Mouse (Mus musculus) midbrain, embryonic 13.5 days (tissue): ENCODE measurements around the gene Mfsd5. TPM values are rescaled to one million over a fixed set of nuclear protein-coding genes. Genes with fewer than 3 reads are reported as not detected.

Experiments
- ATAC-seq: fragments of 200-750 bp; cut with Nextera tagmentation; 2 replicates; pipeline ENCODE4 v1.8.0; 2017; ENCODE audit warnings: mild to moderate bottlenecking, moderate TSS enrichment, moderate library complexity
- H3K27ac ChIP-seq: fragments of 300-500 bp; sonication (generic); 2 replicates; pipeline ENCODE4 v1.5.1; 2015; ENCODE audit warnings: inconsistent platforms, mild to moderate bottlenecking, moderate library complexity
- H3K27me3 ChIP-seq: fragments of 300-500 bp; sonication (generic); 2 replicates; pipeline ENCODE4 v1.6.1; 2015; ENCODE audit warnings: mild to moderate bottlenecking, inconsistent platforms
- H3K36me3 ChIP-seq: fragments of 300-500 bp; sonication (generic); 2 replicates; pipeline ENCODE4 v1.6.1; 2015; ENCODE audit warnings: mild to moderate bottlenecking, inconsistent platforms
- H3K4me1 ChIP-seq: fragments of 300-500 bp; sonication (generic); replicated peaks from 2 replicates; pipeline ENCODE4 v1.6.1; 2015; ENCODE audit warnings: inconsistent platforms
- H3K4me2 ChIP-seq: fragments of 300-500 bp; sonication (generic); replicated peaks from 2 replicates; pipeline ENCODE4 v1.6.1; 2015; ENCODE audit warnings: moderate library complexity, mild to moderate bottlenecking, inconsistent platforms
- H3K4me3 ChIP-seq: fragments of 300-500 bp; sonication (generic); replicated peaks from 2 replicates; pipeline ENCODE4 v1.5.1; 2015; ENCODE audit warnings: mild to moderate bottlenecking, inconsistent platforms
- H3K9ac ChIP-seq: fragments of 300-500 bp; sonication (generic); replicated peaks from 2 replicates; pipeline ENCODE4 v1.6.1; 2015; ENCODE audit warnings: mild to moderate bottlenecking, inconsistent platforms
- H3K9me3 ChIP-seq: fragments of 300-500 bp; sonication (generic); 2 replicates; pipeline ENCODE4 v1.6.1; 2016; ENCODE audit warnings: mild to moderate bottlenecking, inconsistent platforms
- WGBS: fragments of 180-500 bp; shearing (Covaris S2); methylation state at CpG from one replicate; pipeline ENCODE4 v1.1.7; 2015; 5-methylcytosine and 5-hydroxymethylcytosine counted together
- polyA plus RNA-seq: library from polyadenylated mRNA; unstranded; fragments of >200 nt; fragmentation: Nextera tagmentation; extraction: Ambion mirVana; gene quantifications from 2 replicates; pipeline ENCODE4 v1.2.1, GENCODE M21; 2015

The Mfsd5 gene
- polyA plus RNA-seq, 1 experiment from 2014 or later, result 53.4 TPM

DNA sequence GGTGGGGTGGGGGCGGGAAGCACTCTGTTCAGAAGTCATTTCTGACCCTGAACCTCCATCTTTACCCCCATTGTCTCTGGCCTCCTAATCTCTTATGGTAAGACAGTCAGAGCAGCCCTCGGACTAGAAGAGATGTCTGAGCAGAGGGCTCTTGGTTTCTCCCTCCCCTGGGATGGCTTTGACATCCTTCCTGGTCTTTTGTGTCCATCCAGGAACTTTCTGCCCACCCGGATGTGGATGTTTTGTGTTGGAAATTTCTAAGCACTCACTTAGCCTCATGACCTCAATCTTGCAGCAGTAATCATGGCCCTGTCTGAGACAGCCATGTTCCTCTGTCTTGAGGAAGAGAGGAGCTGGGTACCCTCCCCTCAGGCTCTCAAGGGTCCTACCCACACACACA lies 7.8 kb upstream of the Mfsd5 start:
- 20% methylated on average over 3 of the region's 3 CpGs for WGBS
- Histone ChIP-seq H3K27ac (no peak overlapping the region), H3K9ac (no peak overlapping the region), H3K9me3 (no peaks in the 10 kb centered on the region), H3K27me3 (peaks cover 23% of the 10 kb centered on the region), H3K4me3 (no peak overlapping the region), H3K36me3 (no peaks in the 10 kb centered on the region), H3K4me1 (peaks cover 9% of the 10 kb centered on the region), H3K4me2 (no peak overlapping the region)
- no peak for ATAC-seq

DNA sequence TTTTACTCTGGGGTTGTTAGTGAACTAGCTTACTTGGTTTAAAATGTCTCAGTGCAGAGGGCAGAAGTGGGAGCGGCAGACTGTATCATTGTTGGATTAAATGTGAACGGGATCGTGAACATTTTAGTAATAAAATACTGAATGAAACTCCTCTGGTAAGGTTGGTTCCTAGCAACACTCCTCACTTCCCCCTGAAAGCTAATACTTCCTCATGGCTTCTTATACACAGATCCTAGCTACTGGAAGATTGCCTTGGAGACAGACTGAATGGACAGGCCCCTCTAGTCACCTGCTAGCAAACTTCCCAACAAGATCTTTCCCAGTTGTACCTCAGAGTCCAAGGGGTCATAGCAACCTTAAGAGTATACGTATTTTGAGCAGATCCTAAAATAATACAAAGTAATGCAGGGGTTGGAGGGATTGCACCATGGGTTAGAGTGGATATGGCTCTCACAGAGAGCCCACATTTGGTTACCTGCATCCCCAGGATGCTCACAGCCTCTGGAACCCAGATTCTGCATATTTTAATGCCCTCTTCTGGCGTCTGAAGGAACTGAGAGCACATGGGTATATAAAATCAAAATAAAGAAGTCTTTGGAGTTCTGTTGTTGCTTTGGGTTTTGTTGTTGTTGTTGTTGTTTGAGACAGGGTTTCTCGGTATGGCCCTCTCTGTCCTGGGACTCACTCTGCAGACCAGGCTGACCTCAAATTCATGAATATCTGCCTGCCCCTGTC lies 5.1 kb upstream of the Mfsd5 start:
- H3K27me3 ChIP-seq, result peaks cover 23% of the 10 kb centered on the region
- H3K4me3 ChIP-seq, result no peak overlapping the region
- 72% methylated on average over 6 of the region's 6 CpGs for WGBS
- peaks cover 14% of the 10 kb centered on the region for H3K4me1 ChIP-seq
- no peak overlapping the region for H3K4me2 ChIP-seq
- no peak overlapping the region for H3K9ac ChIP-seq
- no peak overlapping the region for H3K27ac ChIP-seq
- no peaks in the 10 kb centered on the region for H3K9me3 ChIP-seq
- H3K36me3 ChIP-seq, result no peaks in the 10 kb centered on the region
- no peak for ATAC-seq

DNA sequence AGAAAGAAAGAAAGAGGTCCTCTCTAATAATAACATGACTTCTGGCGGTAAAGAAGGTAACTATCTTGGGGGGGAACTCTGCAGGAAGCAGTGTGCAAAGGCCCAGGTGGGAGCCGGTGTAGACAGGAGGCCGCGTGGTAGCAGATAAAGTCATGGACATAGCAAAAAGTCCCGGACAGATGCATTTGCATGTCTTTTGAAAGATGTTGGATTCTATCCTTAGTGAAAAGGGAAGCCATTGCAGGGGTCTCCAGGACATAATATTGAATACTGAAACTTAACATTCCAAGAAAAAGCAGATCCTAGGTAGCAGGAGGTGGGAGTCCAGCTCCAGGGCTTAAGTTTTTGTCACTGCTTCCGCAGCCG lies 545 bp upstream of the Mfsd5 start:
- H3K4me3 ChIP-seq, result peak overlapping the region; percentile 81
- no peaks in the 10 kb centered on the region for H3K27me3 ChIP-seq
- peak overlapping the region; percentile 75 for H3K9ac ChIP-seq
- peak overlapping the region; percentile 86 for H3K27ac ChIP-seq
- peak; percentile 5; the same call in 1 of the 2 replicates for ATAC-seq
- H3K36me3 ChIP-seq, result peaks cover 23% of the 10 kb centered on the region
- peaks cover 21% of the 10 kb centered on the region for H3K4me1 ChIP-seq
- peak overlapping the region; percentile 97 for H3K4me2 ChIP-seq
- 36% methylated on average over 7 of the region's 7 CpGs for WGBS
- H3K9me3 ChIP-seq, result no peaks in the 10 kb centered on the region

DNA sequence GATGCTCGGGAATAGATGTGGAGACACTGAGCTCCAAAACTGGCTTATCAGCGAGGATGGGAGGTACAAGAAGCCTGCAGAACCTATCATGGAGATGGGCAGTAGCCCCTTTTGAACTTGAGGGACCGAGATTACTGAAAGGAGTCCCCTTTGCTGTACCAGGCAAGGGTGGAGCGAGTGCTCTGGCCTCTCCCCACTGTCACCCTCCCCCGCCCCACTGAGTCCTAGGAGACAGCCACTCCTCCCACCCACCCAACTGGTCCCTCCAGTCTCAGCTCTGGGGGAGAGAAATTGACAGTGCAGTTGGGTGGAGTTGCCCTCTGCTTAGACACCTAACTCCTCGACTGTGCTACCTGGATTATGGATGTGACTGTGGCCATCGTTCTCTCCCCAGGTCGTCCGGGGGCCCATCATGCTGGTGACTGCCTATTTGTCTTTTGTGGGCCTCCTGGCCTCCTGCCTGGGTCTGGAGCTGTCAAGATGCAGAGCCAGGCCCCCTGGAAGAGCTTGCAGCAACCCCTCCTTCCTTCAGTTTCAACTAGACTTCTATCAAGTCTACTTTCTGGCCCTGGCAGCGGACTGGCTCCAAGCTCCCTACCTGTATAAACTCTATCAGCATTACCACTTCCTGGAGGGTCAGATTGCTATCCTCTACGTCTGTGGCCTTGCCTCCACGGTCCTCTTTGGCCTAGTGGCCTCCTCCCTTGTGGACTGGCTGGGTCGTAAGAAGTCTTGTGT lies 698 bp downstream of the Mfsd5 start:
- Histone ChIP-seq H3K9ac (peak overlapping the region; percentile 75), H3K27me3 (no peaks in the 10 kb centered on the region), H3K4me3 (peak overlapping the region; percentile 81), H3K4me2 (peak overlapping the region; percentile 97), H3K27ac (peak overlapping the region; percentile 86), H3K4me1 (peaks cover 21% of the 10 kb centered on the region), H3K9me3 (no peaks in the 10 kb centered on the region), H3K36me3 (peaks cover 23% of the 10 kb centered on the region)
- WGBS, result 32% methylated on average over 13 of the region's 13 CpGs
- peak; percentile 32; the same call in 1 of the 2 replicates for ATAC-seq

DNA sequence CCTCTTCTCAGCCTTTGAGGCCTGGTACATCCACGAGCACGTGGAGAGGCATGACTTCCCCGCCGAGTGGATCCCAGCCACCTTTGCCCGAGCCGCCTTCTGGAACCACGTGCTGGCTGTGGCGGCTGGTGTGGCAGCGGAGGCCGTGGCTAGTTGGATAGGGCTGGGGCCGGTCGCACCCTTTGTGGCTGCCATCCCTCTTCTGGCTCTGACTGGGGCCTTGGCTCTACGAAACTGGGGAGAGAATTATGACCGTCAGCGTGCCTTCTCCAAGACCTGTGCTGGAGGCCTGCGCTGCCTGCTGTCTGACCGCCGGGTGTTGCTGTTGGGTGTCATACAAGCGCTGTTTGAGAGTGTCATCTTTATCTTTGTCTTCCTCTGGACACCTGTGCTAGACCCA lies 1.4 kb downstream of the Mfsd5 start:
- H3K9me3 ChIP-seq, result no peaks in the 10 kb centered on the region
- no peak for ATAC-seq
- H3K4me1 ChIP-seq, result peaks cover 21% of the 10 kb centered on the region
- no peak overlapping the region for H3K27ac ChIP-seq
- 96% methylated on average over 19 of the region's 19 CpGs for WGBS
- peak overlapping the region; percentile 75; the same call in 1 of the 2 replicates for H3K9ac ChIP-seq
- H3K4me2 ChIP-seq, result peak overlapping the region; percentile 97
- no peak overlapping the region for H3K4me3 ChIP-seq
- H3K36me3 ChIP-seq, result peaks cover 23% of the 10 kb centered on the region
- H3K27me3 ChIP-seq, result no peaks in the 10 kb centered on the region

DNA sequence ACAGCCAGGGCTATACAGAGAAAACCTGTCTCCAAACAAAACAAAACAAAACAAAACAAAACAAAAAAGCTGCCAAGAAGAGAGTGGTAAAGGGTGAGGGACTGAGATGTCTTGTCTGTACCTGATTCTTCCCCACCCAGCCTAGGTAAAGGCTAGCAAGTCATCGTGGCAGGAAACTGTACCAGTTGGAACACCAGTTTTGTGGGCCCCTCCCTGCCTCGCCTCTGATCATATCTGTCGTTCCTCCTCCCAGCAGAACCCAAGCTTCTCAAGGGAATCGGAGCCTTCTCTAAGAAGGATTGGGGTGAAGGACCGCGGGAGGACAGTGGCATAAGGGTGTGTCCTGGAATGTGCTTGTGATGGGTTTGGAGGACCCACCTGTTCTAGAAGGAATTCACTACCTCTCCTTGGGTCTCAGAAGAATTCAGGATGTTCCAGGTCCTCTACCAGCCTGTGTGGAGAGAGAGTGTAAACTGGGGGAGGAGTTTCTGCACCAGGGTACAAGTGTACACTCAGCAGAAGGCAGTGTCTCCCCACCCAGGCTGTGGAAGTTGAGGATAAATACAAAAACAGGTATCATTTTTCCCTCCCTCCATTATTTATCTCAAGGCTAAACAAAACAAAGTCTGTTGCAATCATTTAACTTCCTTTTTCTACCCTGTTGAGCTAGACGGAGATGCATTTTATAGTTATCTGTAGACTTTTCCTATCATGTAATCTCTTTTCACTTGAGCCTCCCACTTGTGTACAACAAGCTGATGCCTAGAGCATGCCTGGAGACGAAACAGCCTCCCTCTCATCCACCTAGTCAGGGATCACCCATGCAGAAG lies 3.4 kb downstream of the Mfsd5 start:
- 92% methylated on average over 8 of the region's 8 CpGs for WGBS
- no peak overlapping the region for H3K9ac ChIP-seq
- no peak overlapping the region for H3K4me2 ChIP-seq
- H3K27ac ChIP-seq, result no peak overlapping the region
- ATAC-seq, result no peak
- H3K27me3 ChIP-seq, result no peaks in the 10 kb centered on the region
- no peak overlapping the region for H3K4me3 ChIP-seq
- peaks cover 21% of the 10 kb centered on the region for H3K4me1 ChIP-seq
- no peaks in the 10 kb centered on the region for H3K9me3 ChIP-seq
- H3K36me3 ChIP-seq, result peaks cover 23% of the 10 kb centered on the region

DNA sequence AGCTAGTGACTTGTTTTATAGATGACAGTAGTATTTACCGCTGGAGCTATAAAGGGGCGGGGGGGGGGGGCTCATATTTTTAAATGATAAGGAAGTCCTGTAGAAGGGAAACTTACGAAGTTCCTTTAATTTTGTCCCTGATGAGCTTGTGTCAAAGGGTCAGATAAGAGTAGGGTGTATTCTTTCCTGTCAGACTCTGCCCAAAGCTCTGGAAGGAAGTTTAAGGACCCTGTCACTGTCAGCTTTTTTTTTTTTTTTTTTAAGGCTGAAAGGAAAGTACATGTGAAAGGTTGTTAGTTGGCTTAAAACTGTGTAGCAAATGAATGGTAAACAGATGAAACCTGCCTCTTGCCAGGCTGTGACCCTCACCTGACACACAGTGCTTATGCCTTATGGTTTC lies 4.4 kb downstream of the Mfsd5 start:
- Histone ChIP-seq H3K4me3 (no peak overlapping the region), H3K9ac (no peak overlapping the region), H3K4me2 (no peak overlapping the region), H3K4me1 (peaks cover 19% of the 10 kb centered on the region), H3K9me3 (no peaks in the 10 kb centered on the region), H3K27ac (no peak overlapping the region), H3K27me3 (no peaks in the 10 kb centered on the region), H3K36me3 (peaks cover 23% of the 10 kb centered on the region)
- no peak for ATAC-seq
- 90% methylated on average over 3 of the region's 3 CpGs for WGBS

DNA sequence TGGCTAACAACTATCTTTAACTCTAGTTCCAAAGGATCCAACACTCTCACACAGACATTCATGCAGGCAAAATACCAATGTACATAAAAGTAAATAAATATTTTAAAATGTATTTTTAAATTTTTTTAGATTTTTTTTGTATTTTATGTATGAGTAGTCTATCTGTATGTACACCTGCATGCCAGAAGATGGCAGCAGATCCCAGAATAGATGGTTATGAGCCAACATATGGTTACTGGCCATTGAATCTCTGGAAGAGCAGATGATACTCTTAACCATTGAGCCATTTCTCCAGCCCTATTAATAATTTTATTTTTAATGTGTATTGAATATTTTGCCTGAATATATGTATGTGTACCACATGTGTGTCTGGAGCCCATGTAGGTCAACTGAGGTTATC lies 8.1 kb downstream of the Mfsd5 start:
- Histone ChIP-seq H3K9me3 (no peaks in the 10 kb centered on the region), H3K4me3 (no peak overlapping the region), H3K9ac (no peak overlapping the region), H3K4me2 (no peak overlapping the region), H3K36me3 (peaks cover 5% of the 10 kb centered on the region), H3K27me3 (no peaks in the 10 kb centered on the region), H3K4me1 (no peaks in the 10 kb centered on the region), H3K27ac (no peak overlapping the region)
- no peak for ATAC-seq

DNA sequence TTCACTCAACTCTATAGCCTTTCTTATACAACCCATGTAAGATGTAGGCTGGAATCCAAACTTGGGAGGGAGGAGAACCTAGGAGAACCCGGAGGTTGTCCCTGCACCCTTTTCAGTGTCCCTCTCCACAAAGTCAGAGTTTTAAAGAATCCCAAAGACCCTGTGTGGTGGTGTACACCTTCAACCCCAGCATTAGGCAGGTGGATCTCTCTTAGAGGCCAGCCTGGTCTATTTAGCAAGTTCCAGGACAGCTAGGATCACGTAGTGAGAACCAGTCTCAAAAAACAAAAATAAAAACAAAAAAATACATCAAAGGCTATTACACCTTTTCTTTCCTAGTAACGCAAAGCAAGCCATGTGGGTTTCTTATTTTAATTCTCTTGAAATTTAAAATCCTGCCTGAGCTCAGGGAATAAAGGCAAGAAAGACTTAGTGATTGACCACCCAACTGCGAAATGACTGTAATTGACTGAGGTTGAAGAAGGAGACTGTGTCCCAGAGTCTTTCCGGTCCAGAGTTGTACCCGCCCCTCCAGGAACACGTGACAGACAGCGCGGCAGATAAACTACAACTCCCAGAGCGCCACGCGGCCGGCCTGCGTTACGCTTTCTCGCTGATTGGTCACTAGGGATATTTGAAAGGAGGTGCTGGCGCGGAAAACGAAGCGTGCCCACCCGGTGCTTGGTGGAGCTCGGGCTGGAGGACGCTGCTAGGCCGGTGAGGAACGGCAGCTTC lies 16.5 kb downstream of the Mfsd5 start, which contains the start of gene Espl1:
Gene Espl1 (plus strand): TSS at position 634 of the 735 bp plus-strand sequence.
- 0 out of 2 replicates have a peak within 1 kb of the TSS, but pooled peaks have one; percentile 25 for H3K27ac ChIP-seq
- peak; percentile 98 for ATAC-seq
- 7% methylated on average over 25 of the region's 25 CpGs for WGBS

DNA sequence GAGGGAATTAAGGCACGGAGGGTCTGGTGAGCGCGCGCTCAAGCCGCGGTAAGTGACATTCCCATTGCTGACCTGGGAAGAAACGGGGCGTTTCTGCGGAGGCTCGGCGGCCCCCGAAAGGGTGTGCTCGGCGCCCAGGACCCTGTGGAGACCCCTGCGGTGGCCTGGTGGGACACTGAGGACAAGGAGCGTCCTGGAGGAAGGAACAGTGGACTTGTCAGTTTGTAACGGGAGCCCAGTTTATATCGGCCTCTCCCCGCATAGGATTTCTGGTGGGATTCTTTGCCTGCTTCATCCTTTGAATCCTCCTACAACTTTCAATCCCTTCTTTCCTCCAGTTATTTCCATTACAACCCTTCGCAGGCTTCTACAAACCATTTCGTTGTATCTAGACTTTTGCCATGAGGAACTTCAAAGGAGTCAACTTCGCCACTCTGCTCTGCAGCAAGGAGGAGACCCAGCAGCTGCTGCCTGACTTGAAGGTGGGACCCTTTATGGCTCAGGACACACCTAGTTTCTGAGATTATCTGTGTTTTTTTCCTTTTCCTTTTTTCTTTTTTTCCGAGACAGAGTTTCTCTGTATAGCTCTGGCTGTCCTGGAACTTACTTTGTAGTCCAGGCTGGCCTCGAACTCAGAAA lies 17.2 kb downstream of the Mfsd5 start:
- peaks cover 24% of the 10 kb centered on the region for H3K36me3 ChIP-seq
- peak overlapping the region; percentile 54 for H3K4me3 ChIP-seq
- H3K4me2 ChIP-seq, result peak overlapping the region; percentile 88
- H3K9me3 ChIP-seq, result no peaks in the 10 kb centered on the region
- 5% methylated on average over 24 of the region's 24 CpGs for WGBS
- peak; percentile 72 for ATAC-seq
- no peaks in the 10 kb centered on the region for H3K27me3 ChIP-seq
- H3K27ac ChIP-seq, result no peak overlapping the region
- peak overlapping the region; percentile 49; the same call in 1 of the 2 replicates for H3K9ac ChIP-seq
- H3K4me1 ChIP-seq, result peaks cover 11% of the 10 kb centered on the region

More for the DNA sequence above, 16.5 kb downstream of the Mfsd5 start, which contains the start of gene Espl1:
- peaks cover 11% of the 10 kb centered on the region for H3K4me1 ChIP-seq
- no peaks in the 10 kb centered on the region for H3K27me3 ChIP-seq
- peak within 1 kb of the TSS; percentile 49; the same call in 1 of the 2 replicates for H3K9ac ChIP-seq
- H3K4me3 ChIP-seq, result peak within 1 kb of the TSS; percentile 54
- H3K36me3 ChIP-seq, result peaks cover 19% of the 10 kb centered on the region
- H3K9me3 ChIP-seq, result no peaks in the 10 kb centered on the region
- H3K4me2 ChIP-seq, result peak within 1 kb of the TSS; percentile 88

DNA sequence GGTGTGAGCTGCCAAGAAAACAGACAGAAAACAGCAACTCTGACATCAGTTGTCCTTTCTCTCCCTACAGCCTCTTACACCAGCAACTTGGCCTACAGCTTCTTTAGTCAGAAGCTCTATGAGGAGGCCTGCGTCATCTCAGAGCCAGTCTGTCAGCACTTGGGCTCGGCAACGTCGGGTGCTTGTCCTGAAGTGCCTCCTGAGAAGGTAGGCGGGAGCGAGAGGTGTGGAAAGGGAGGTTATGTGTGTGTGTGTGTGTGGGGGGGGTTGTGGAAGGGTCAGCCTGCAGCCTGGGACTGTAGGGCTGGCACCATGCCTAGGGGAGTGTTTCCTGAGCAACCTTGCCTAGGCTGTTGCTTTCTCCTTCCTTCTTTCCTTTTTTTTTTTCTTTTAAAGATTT lies 23.3 kb downstream of the Mfsd5 start:
- Histone ChIP-seq H3K4me3 (no peak overlapping the region), H3K4me1 (no peaks in the 10 kb centered on the region), H3K27ac (no peak overlapping the region), H3K36me3 (peaks cover 57% of the 10 kb centered on the region), H3K9ac (no peak overlapping the region), H3K27me3 (no peaks in the 10 kb centered on the region), H3K4me2 (no peak overlapping the region), H3K9me3 (no peaks in the 10 kb centered on the region)
- ATAC-seq, result no peak
- 96% methylated on average over 6 of the region's 6 CpGs for WGBS
